Mouse (Mus musculus) lung, postnatal 0 days (tissue): ENCODE results near the gene Lig1. TPM values are rescaled to one million over a fixed set of nuclear protein-coding genes. Genes with fewer than 3 reads are reported as not detected.

Experiments
- ATAC-seq: fragments of 200-750 bp; cut with Nextera tagmentation; 2 replicates; pipeline ENCODE4 v1.8.0; 2017; ENCODE audit warnings: moderate library complexity
- DNase-seq: peaks from one replicate; pipeline ENCODE4 v3.0.0-alpha.2; 2016; ENCODE audit warnings: low spot score
- H3K27ac ChIP-seq: fragments of 300-500 bp; sonication (generic); 2 replicates; pipeline ENCODE4 v1.5.1; 2014; ENCODE audit warnings: antibody characterized with exemption, mild to moderate bottlenecking, low read length, mixed read lengths
- H3K27me3 ChIP-seq: fragments of 300-500 bp; sonication (generic); replicated peaks from 2 replicates; pipeline ENCODE4 v1.6.1; 2014; ENCODE audit warnings: low read length, mixed read lengths; ENCODE audit not compliant: insufficient read depth
- H3K36me3 ChIP-seq: fragments of 300-500 bp; sonication (generic); 2 replicates; pipeline ENCODE4 v1.6.1; 2014; ENCODE audit warnings: low read length, mixed read lengths; ENCODE audit not compliant: insufficient read depth
- H3K4me1 ChIP-seq: fragments of 300-500 bp; sonication (generic); 2 replicates; pipeline ENCODE4 v1.6.1; 2014; ENCODE audit warnings: antibody characterized with exemption, low read depth, low read length, mixed read lengths; ENCODE audit not compliant: insufficient read depth
- H3K4me2 ChIP-seq: fragments of 300-500 bp; sonication (generic); replicated peaks from 2 replicates; pipeline ENCODE4 v1.6.1; 2014; ENCODE audit warnings: low read depth, mild to moderate bottlenecking, low read length, moderate library complexity, mixed read lengths
- H3K4me3 ChIP-seq: fragments of 300-500 bp; sonication (generic); 2 replicates; pipeline ENCODE4 v1.5.1; 2014; ENCODE audit warnings: low read depth, low read length
- H3K9ac ChIP-seq: fragments of 300-500 bp; sonication (generic); replicated peaks from 2 replicates; pipeline ENCODE4 v1.6.1; 2014; ENCODE audit warnings: low read depth, mild to moderate bottlenecking
- H3K9me3 ChIP-seq: fragments of 300-500 bp; sonication (generic); 2 replicates; pipeline ENCODE4 v1.6.1; 2016; ENCODE audit warnings: low read length, mixed read lengths
- CTCF ChIP-seq: IDR thresholded peaks from 2 replicates; pipeline ENCODE4 v1.5.1; 2016; ENCODE audit warnings: antibody characterized with exemption, mild to moderate bottlenecking
- EP300 ChIP-seq: IDR thresholded peaks from 2 replicates; pipeline ENCODE4 v1.6.1; 2016; ENCODE audit warnings: antibody characterized with exemption, mild to moderate bottlenecking, control low read depth
- WGBS: fragments of 180-500 bp; shearing (Covaris S2); extraction: QIAGEN DNeasy Blood & Tissue Kit; methylation state at CpG from one replicate; pipeline ENCODE4 v1.1.7; 2014; 5-methylcytosine and 5-hydroxymethylcytosine counted together
- polyA plus RNA-seq: library from polyadenylated mRNA; unstranded; fragments of >200 nt; fragmentation: Nextera tagmentation; extraction: Ambion mirVana; gene quantifications from 2 replicates; pipeline ENCODE4 v1.2.1, GENCODE M21; 2015

Gene Lig1
- polyA plus RNA-seq, 1 experiment from 2014 or later = 16.5 TPM

DNA sequence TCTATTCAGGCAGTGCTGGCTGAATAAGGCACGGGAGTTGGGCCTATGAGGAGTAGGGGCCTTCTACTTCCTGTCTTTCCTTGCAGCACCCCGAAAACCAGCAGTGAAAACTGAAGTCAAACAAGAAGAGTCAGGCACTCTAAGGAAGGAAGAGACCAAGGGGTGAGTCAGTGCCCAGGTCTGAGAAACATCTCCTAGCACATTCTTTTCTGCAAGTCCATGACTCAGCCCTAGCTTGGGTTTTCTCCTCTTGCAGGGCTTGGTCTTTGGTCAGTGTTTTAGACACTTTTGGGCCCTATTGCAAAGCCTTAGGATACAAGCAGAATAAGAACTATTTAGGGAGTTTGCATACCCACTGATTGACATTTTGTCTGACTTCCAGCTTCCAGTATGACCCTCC lies 14.3 kb downstream of the Lig1 start:
- Histone ChIP-seq H3K9me3 (no peaks in the 10 kb centered on the region), H3K4me2 (no peak overlapping the region), H3K27ac (no peak overlapping the region), H3K27me3 (no peaks in the 10 kb centered on the region), H3K4me3 (no peak overlapping the region), H3K9ac (no peak overlapping the region), H3K36me3 (0 out of 2 replicates have a peak, but pooled peaks cover 5% of the 10 kb centered on the region), H3K4me1 (no peaks in the 10 kb centered on the region)
- WGBS = 81% methylated on average over 2 of the region's 2 CpGs
- ATAC-seq (no peak), DNase-seq (no peak)
- no peak for TF ChIP-seq EP300
- TF ChIP-seq CTCF = no peak

GRCm38 (mm10) chr7:13293878-13294855 lies 17.1 kb downstream of the Lig1 start:
- H3K9me3 ChIP-seq = no peaks in the 10 kb centered on the region
- ATAC-seq = no peak
- H3K4me3 ChIP-seq = no peak overlapping the region
- H3K27ac ChIP-seq = no peak overlapping the region
- no peak for DNase-seq
- H3K4me1 ChIP-seq = no peaks in the 10 kb centered on the region
- no peak for TF ChIP-seq CTCF
- no peak for TF ChIP-seq EP300
- no peak overlapping the region for H3K4me2 ChIP-seq
- H3K9ac ChIP-seq = no peak overlapping the region
- WGBS = 80% methylated on average over 11 of the region's 11 CpGs
- H3K27me3 ChIP-seq = no peaks in the 10 kb centered on the region
- H3K36me3 ChIP-seq = 0 out of 2 replicates have a peak, but pooled peaks cover 5% of the 10 kb centered on the region

DNA sequence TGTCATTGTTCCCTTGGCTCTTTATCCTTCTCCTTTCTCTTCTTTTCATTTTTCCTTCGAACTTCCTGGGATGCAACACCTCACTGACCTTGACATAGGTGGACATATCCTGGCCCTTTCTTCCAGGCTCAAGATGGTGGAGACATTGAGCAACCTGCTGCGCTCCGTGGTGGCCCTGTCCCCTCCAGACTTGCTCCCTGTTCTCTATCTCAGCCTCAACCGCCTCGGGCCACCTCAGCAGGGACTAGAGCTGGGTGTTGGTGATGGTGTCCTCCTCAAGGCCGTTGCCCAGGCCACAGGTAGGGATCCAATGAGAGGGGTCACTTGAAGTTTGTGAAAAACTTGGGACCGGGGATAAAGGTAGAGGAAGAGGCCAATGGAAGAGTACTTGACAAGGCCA lies 18.2 kb downstream of the Lig1 start:
- ATAC-seq (no peak), DNase-seq (no peak)
- H3K9me3 ChIP-seq = no peaks in the 10 kb centered on the region
- no peaks in the 10 kb centered on the region for H3K4me1 ChIP-seq
- H3K27me3 ChIP-seq = no peaks in the 10 kb centered on the region
- no peak overlapping the region for H3K4me2 ChIP-seq
- TF ChIP-seq EP300 (no peak), CTCF (no peak)
- no peak overlapping the region for H3K4me3 ChIP-seq
- 0 out of 2 replicates have a peak, but pooled peaks cover 6% of the 10 kb centered on the region for H3K36me3 ChIP-seq
- WGBS = 96% methylated on average over 7 of the region's 7 CpGs
- H3K9ac ChIP-seq = no peak overlapping the region
- no peak overlapping the region for H3K27ac ChIP-seq

GRCm38 (mm10) chr7:13297636-13298035 lies 20.6 kb downstream of the Lig1 start:
- H3K4me3 ChIP-seq = no peak overlapping the region
- ATAC-seq (no peak), DNase-seq (no peak)
- H3K36me3 ChIP-seq = 0 out of 2 replicates have a peak, but pooled peaks cover 6% of the 10 kb centered on the region
- no peak for TF ChIP-seq EP300
- no peak for TF ChIP-seq CTCF
- WGBS = 82% methylated on average over 1 of the region's 1 CpGs
- H3K27me3 ChIP-seq = no peaks in the 10 kb centered on the region
- no peaks in the 10 kb centered on the region for H3K4me1 ChIP-seq
- no peak overlapping the region for H3K9ac ChIP-seq
- no peaks in the 10 kb centered on the region for H3K9me3 ChIP-seq
- no peak overlapping the region for H3K27ac ChIP-seq
- no peak overlapping the region for H3K4me2 ChIP-seq

DNA sequence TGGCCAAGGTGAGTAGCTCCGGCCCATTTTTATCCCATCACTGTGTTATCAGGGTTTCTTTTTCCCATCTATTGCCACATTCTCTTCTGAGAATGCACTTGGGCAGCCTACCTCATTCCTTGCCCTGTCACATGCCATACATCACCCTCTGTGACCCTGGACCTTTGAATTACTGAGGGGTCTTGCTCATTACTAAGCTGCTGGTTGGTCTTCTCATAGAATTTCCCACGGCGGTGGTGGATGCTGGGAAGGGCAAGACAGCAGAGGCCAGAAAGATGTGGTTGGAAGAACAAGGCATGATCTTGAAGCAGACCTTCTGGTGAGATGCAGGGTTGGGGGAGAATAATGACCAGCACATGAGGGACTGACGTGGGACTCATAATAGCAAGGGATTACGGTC lies 21.7 kb downstream of the Lig1 start:
- 90% methylated on average over 5 of the region's 5 CpGs for whole genome bisulfite sequencing
- ATAC-seq = no peak

DNA sequence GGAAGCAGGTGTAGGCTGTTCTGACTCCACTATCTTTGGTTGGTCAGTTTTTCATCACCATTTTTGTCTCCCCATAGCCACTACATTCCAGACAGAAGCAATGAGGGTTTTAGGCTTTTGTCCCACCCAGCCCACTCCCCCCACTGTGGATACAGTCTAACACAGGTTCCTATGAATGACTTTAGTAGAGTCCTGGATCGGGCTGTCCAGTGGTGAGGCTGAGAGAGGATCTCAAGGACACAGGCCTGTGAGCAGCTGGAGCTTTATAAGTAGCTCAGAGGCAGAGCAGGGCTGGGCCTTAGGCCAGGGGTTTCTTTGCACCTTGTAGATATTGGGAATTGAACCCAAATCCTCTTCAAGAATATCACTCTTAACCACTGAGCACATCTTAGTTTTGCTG lies 24.6 kb downstream of the Lig1 start:
- Histone ChIP-seq H3K4me2 (no peak overlapping the region), H3K27me3 (no peaks in the 10 kb centered on the region), H3K4me1 (no peaks in the 10 kb centered on the region), H3K4me3 (no peak overlapping the region), H3K9me3 (no peaks in the 10 kb centered on the region), H3K36me3 (peaks cover 12% of the 10 kb centered on the region; the same call in 1 of the 2 replicates), H3K27ac (no peak overlapping the region), H3K9ac (no peak overlapping the region)
- DNase-seq (no peak), ATAC-seq (no peak)
- TF ChIP-seq CTCF = no peak
- TF ChIP-seq EP300 = no peak
- 93% methylated on average over 1 of the region's 1 CpGs for WGBS

More for the DNA sequence above, 21.7 kb downstream of the Lig1 start:
- Histone ChIP-seq H3K4me3 (no peak overlapping the region), H3K4me1 (no peaks in the 10 kb centered on the region), H3K27ac (no peak overlapping the region), H3K27me3 (no peaks in the 10 kb centered on the region), H3K9me3 (no peaks in the 10 kb centered on the region), H3K9ac (no peak overlapping the region), H3K36me3 (peaks cover 11% of the 10 kb centered on the region; the same call in 1 of the 2 replicates), H3K4me2 (no peak overlapping the region)
- no peak for DNase-seq
- TF ChIP-seq EP300 (no peak), CTCF (no peak)
